Mouse (Mus musculus) megakaryocyte, embryonic 14.5 days (primary cell): ENCODE measurements around the gene Fam71a.

Source experiments
- FLI1 ChIP-seq: IDR thresholded peaks from 2 replicates; pipeline ENCODE4 v1.6.1; 2012; ENCODE audit warnings: low read length, inconsistent platforms, mixed read lengths
- GATA1 ChIP-seq: IDR thresholded peaks from 3 replicates; pipeline ENCODE4 v1.6.1; 2012; ENCODE audit warnings: mixed read lengths, low read length, inconsistent platforms, borderline replicate concordance

- TF ChIP-seq GATA1 (no peak), FLI1 (no peak)
These were observed 48.9 kb downstream of the Fam71a start for GRCm38 (mm10) chr1:191115514-191116238.
